Mouse (Mus musculus): ENCODE data around the gene Umodl1. TPM values are rescaled to one million over a fixed set of nuclear protein-coding genes. Genes with fewer than 3 reads are reported as not detected.

Umodl1 gene
- polyA plus RNA-seq, 1 experiment from 2014 or later: not detected

GRCm38 (mm10) chr17:31002613-31003012 is 48.2 kb downstream of the Umodl1 start:
- Histone ChIP-seq H3K4me3 (no peak overlapping the region), H3K27me3 (no peaks in the 10 kb centered on the region), H3K36me3 (no peaks in the 10 kb centered on the region), H3K4me2 (replicated peaks) (no peak overlapping the region), H3K4me1 (peaks cover 8% of the 10 kb centered on the region), H3K27ac (no peak overlapping the region), H3K9me3 (no peaks in the 10 kb centered on the region), H3K9ac (no peak overlapping the region)
- WGBS: 92% methylated on average over 5 of the region's 5 CpGs
- no peak for ATAC-seq (ENCODE audit: low FRiP score, low read depth)

DNA sequence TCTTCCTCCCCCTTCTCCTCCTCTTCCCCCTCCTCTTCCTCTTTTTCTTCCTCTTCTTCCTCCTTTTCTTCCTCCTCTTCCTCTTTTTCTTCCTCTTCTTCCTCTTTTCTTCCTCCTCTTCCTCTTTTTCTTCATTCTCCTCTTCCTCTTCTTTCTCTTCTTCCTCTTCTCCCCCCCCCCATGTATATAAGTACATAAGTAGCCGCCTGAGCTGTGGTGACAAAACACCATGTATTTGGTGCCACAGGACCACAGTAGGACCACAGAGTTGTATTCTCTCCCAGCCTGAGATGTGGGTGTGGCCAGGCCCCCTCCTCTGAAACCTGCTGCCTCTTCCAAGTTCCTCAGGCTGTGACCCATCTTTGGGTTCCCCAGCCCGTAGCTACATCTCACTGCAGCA is 50.8 kb downstream of the Umodl1 start:
- Histone ChIP-seq H3K9me3 (no peaks in the 10 kb centered on the region), H3K36me3 (no peaks in the 10 kb centered on the region), H3K9ac (no peak overlapping the region), H3K4me1 (peaks cover 8% of the 10 kb centered on the region), H3K27me3 (no peaks in the 10 kb centered on the region), H3K4me3 (no peak overlapping the region), H3K27ac (no peak overlapping the region), H3K4me2 (replicated peaks) (no peak overlapping the region)
- 75% methylated on average over 2 of the region's 2 CpGs for WGBS
- no peak for ATAC-seq (ENCODE audit: low FRiP score, low read depth)

DNA sequence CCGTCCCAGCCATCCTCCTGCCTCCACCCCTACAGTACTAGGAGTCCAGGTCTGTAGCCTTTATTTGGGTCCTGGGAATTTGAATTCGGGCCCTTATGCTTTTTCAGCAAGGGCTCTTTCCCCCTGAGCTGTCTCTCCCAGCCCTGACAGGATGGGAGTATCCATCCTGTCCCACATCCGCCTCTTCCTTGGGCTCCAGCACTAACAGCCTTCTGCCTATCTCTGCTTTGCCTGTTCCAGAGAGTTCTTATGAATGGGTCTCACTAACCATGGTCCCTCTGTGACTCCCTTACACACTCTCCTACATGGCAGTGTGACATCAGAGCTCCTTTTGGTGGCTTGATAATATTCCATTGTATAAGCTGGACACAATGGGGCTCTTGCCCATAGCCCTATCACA is 52.9 kb downstream of the Umodl1 start:
- ATAC-seq (ENCODE audit: low FRiP score, low read depth): no peak
- Histone ChIP-seq H3K36me3 (no peaks in the 10 kb centered on the region), H3K4me2 (replicated peaks) (no peak overlapping the region), H3K27ac (no peak overlapping the region), H3K4me3 (no peak overlapping the region), H3K4me1 (peaks cover 5% of the 10 kb centered on the region; the same call in 1 of the 2 replicates), H3K9ac (no peak overlapping the region), H3K27me3 (no peaks in the 10 kb centered on the region), H3K9me3 (no peaks in the 10 kb centered on the region)
- WGBS: 76% methylated on average over 3 of the region's 3 CpGs

- WGBS: 79% methylated on average over 8 of the region's 8 CpGs
- no peaks in the 10 kb centered on the region for H3K9me3 ChIP-seq
- H3K36me3 ChIP-seq: no peaks in the 10 kb centered on the region
- peaks cover 5% of the 10 kb centered on the region; the same call in 1 of the 2 replicates for H3K4me1 ChIP-seq
- no peak overlapping the region for H3K9ac ChIP-seq
- H3K4me3 ChIP-seq: no peak overlapping the region
- ATAC-seq (ENCODE audit: low FRiP score, low read depth): no peak
- H3K27ac ChIP-seq: no peak overlapping the region
- H3K27me3 ChIP-seq: no peaks in the 10 kb centered on the region
- H3K4me2 ChIP-seq (replicated peaks): no peak overlapping the region
Measured at GRCm38 (mm10) chr17:31008416-31008815, 54.0 kb downstream of the Umodl1 start.

DNA sequence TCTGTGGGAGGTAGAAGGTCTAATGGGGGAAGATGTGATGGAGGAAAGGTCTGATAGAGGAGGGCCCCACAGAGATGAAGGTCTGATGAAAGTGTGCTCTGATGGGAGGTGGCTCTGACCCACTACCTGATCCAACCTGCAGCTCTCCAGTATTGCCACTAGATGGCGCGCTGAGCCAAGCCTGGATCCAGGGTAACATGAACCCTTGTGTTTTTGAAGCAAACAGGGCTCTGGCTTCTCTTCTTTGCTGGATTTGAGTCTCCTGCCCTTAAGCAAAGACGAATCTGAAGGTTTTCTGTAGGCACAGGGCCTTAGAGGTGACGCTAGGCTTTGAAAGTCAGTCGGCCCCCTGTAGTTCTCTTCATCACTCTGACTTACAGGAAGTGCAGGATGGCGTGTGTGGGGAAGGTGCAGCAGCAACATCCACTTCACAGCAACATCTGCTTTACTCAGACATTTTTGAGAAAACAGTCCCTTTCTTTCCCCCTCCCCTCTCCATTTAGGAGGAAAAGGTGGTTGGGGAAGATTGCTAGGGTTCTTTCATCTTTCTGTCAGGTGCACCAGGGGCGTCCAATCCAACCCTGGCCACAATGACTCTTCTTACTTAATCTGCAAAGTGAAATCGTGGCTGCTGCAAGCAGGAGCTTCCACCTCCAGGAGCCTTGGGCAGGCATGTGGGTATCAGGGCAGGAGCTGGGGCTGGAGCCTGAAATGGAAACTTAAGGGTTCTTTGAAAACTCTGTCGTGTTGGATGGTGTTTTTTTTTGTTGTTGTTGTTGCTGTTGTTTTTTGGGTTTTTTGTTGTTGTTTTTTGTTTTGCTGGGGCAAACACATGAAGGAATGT is 57.3 kb downstream of the Umodl1 start:
- Histone ChIP-seq H3K9ac (no peak overlapping the region; the same call in 1 of the 2 replicates), H3K36me3 (no peaks in the 10 kb centered on the region), H3K4me2 (replicated peaks) (no peak overlapping the region), H3K27me3 (no peaks in the 10 kb centered on the region), H3K9me3 (peaks cover 6% of the 10 kb centered on the region; the same call in 1 of the 2 replicates), H3K4me1 (peaks cover 11% of the 10 kb centered on the region; the same call in 1 of the 2 replicates), H3K4me3 (no peak overlapping the region), H3K27ac (no peak overlapping the region)
- ATAC-seq (ENCODE audit: low FRiP score, low read depth): 0 out of 2 replicates have a peak, but pooled peaks have one; percentile 36
- WGBS: 30% methylated on average over 9 of the region's 9 CpGs

- Histone ChIP-seq H3K27me3 (no peaks in the 10 kb centered on the region), H3K4me3 (no peak overlapping the region), H3K4me2 (replicated peaks) (no peak overlapping the region), H3K36me3 (no peaks in the 10 kb centered on the region), H3K9ac (no peak overlapping the region), H3K9me3 (peaks cover 8% of the 10 kb centered on the region; the same call in 1 of the 2 replicates), H3K4me1 (0 out of 2 replicates have a peak, but pooled peaks cover 11% of the 10 kb centered on the region), H3K27ac (no peak overlapping the region)
- WGBS: 68% methylated on average over 4 of the region's 4 CpGs
- no peak for ATAC-seq (ENCODE audit: low FRiP score, low read depth)
Measured at GRCm38 (mm10) chr17:31018267-31018666, 63.8 kb downstream of the Umodl1 start.

GRCm38 (mm10) chr17:31019505-31019904 is 65.1 kb downstream of the Umodl1 start:
- H3K4me1 ChIP-seq: 0 out of 2 replicates have a peak, but pooled peaks cover 11% of the 10 kb centered on the region
- no peak overlapping the region for H3K4me3 ChIP-seq
- no peak for ATAC-seq (ENCODE audit: low FRiP score, low read depth)
- H3K27ac ChIP-seq: no peak overlapping the region
- no peak overlapping the region for H3K9ac ChIP-seq
- H3K27me3 ChIP-seq: no peaks in the 10 kb centered on the region
- peaks cover 8% of the 10 kb centered on the region; the same call in 1 of the 2 replicates for H3K9me3 ChIP-seq
- H3K4me2 ChIP-seq (replicated peaks): no peak overlapping the region
- no peaks in the 10 kb centered on the region for H3K36me3 ChIP-seq
- 5% methylated on average over 2 of the region's 2 CpGs for WGBS

GRCm38 (mm10) chr17:31020078-31020477 is 65.6 kb downstream of the Umodl1 start:
- Histone ChIP-seq H3K27me3 (no peaks in the 10 kb centered on the region), H3K4me2 (replicated peaks) (no peak overlapping the region), H3K4me3 (no peak overlapping the region), H3K9ac (no peak overlapping the region), H3K27ac (no peak overlapping the region), H3K4me1 (0 out of 2 replicates have a peak, but pooled peaks cover 6% of the 10 kb centered on the region), H3K9me3 (peaks cover 8% of the 10 kb centered on the region; the same call in 1 of the 2 replicates), H3K36me3 (no peaks in the 10 kb centered on the region)
- WGBS: 79% methylated on average over 2 of the region's 2 CpGs
- no peak for ATAC-seq (ENCODE audit: low FRiP score, low read depth)

DNA sequence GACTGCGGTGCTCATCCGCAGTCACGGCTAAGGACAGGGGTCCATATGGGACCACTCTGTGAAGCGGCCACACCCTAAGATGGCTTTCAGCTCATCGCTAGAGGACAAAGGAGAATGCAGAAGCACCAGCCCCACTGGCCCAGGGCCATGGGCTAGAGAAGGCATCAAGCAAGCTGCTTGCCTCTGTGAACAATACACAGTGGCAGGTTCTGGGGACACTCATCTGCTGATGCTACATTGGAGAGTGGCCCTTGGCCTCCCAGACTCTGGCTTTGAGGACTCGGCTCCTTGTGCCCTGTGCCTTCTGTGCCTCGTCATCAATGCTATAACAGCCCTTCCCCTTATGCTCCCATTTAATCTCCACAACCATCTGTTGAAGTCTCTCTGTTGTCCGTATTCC is 66.8 kb downstream of the Umodl1 start:
- Histone ChIP-seq H3K36me3 (no peaks in the 10 kb centered on the region), H3K27me3 (no peaks in the 10 kb centered on the region), H3K4me3 (no peak overlapping the region), H3K9ac (no peak overlapping the region), H3K4me2 (replicated peaks) (no peak overlapping the region), H3K9me3 (peaks cover 7% of the 10 kb centered on the region; the same call in 1 of the 2 replicates), H3K4me1 (0 out of 2 replicates have a peak, but pooled peaks cover 5% of the 10 kb centered on the region), H3K27ac (no peak overlapping the region)
- ATAC-seq (ENCODE audit: low FRiP score, low read depth): no peak
- 85% methylated on average over 8 of the region's 8 CpGs for WGBS

- ATAC-seq (ENCODE audit: low FRiP score, low read depth): no peak
- WGBS: 66% methylated on average over 7 of the region's 7 CpGs
Measured at GRCm38 (mm10) chr17:31024125-31024781, 69.8 kb downstream of the Umodl1 start.

DNA sequence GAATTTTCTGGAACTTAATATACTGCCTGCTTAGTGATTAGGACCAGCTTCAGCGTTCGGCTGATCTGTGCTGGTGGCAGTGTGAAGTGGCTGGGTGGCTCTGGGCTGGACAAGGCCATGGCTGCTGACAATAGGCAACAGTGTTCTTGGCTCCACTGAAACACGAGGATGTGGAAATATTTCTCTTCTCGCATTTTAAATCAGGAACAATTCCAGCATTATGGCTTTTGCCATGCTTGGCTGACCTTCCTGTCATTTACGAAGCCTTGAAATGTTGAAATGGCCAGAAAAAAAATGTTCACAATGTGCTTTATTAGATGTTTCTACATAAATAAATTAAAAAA is 70.3 kb downstream of the Umodl1 start:
- WGBS: 60% methylated on average over 5 of the region's 5 CpGs
- Histone ChIP-seq H3K4me3 (no peak overlapping the region), H3K27ac (no peak overlapping the region), H3K9ac (no peak overlapping the region), H3K27me3 (no peaks in the 10 kb centered on the region), H3K4me1 (0 out of 2 replicates have a peak, but pooled peaks cover 5% of the 10 kb centered on the region), H3K36me3 (no peaks in the 10 kb centered on the region), H3K9me3 (no peaks in the 10 kb centered on the region), H3K4me2 (replicated peaks) (no peak overlapping the region)
- ATAC-seq (ENCODE audit: low FRiP score, low read depth): no peak

More at GRCm38 (mm10) chr17:31024125-31024781, 69.8 kb downstream of the Umodl1 start:
- Histone ChIP-seq H3K4me1 (0 out of 2 replicates have a peak, but pooled peaks cover 5% of the 10 kb centered on the region), H3K9ac (no peak overlapping the region), H3K36me3 (no peaks in the 10 kb centered on the region), H3K4me2 (replicated peaks) (no peak overlapping the region), H3K27ac (no peak overlapping the region), H3K4me3 (no peak overlapping the region), H3K9me3 (no peaks in the 10 kb centered on the region), H3K27me3 (no peaks in the 10 kb centered on the region)

GRCm38 (mm10) chr17:31026986-31027385 is 72.5 kb downstream of the Umodl1 start:
- ATAC-seq (ENCODE audit: low FRiP score, low read depth): no peak
- H3K27me3 ChIP-seq: no peaks in the 10 kb centered on the region
- 81% methylated on average over 6 of the region's 6 CpGs for WGBS

More at GRCm38 (mm10) chr17:31026986-31027385, 72.5 kb downstream of the Umodl1 start:
- Histone ChIP-seq H3K36me3 (no peaks in the 10 kb centered on the region), H3K4me3 (no peak overlapping the region), H3K9me3 (peaks cover 2% of the 10 kb centered on the region; the same call in 1 of the 2 replicates), H3K9ac (no peak overlapping the region), H3K4me1 (no peaks in the 10 kb centered on the region), H3K4me2 (replicated peaks) (no peak overlapping the region), H3K27ac (no peak overlapping the region)
